Mouse (Mus musculus) neural tube, embryonic 11.5 days (tissue): ENCODE measurements around the gene Pxn. TPM values are rescaled to one million over a fixed set of nuclear protein-coding genes. Genes with fewer than 3 reads are reported as not detected.
A peak's percentile ranks its signal among the peaks of the same experiment; 100 is the strongest.
"Not testable (repeated sequence)": the region's sequence is repeated elsewhere in the genome, so short reads cannot be mapped to it uniquely, and the experiment has no call there.

Source experiments
- ATAC-seq: fragments of 200-750 bp; cut with Nextera tagmentation; 2 replicates; pipeline ENCODE4 v1.8.0; 2017; ENCODE audit warnings: moderate number of reproducible peaks, mild to moderate bottlenecking, moderate TSS enrichment, moderate library complexity; ENCODE audit not compliant: insufficient read depth, low FRiP score, low TSS enrichment
- DNase-seq: peaks from one replicate; pipeline ENCODE4 v3.0.0-alpha.2; 2015; ENCODE audit warnings: low spot score
- H3K27ac ChIP-seq: fragments of 300-500 bp; sonication (generic); 2 replicates; pipeline ENCODE4 v1.5.1; 2014; ENCODE audit warnings: low read depth, mild to moderate bottlenecking, low read length
- H3K27me3 ChIP-seq: fragments of 300-500 bp; sonication (generic); 2 replicates; pipeline ENCODE4 v1.6.1; 2014; ENCODE audit warnings: mild to moderate bottlenecking, low read length, mixed read lengths; ENCODE audit not compliant: control insufficient read depth, insufficient read depth
- H3K36me3 ChIP-seq: fragments of 300-500 bp; sonication (generic); 2 replicates; pipeline ENCODE4 v1.6.1; 2014; ENCODE audit warnings: mild to moderate bottlenecking, low read length, moderate library complexity, mixed read lengths; ENCODE audit not compliant: control insufficient read depth, insufficient read depth
- H3K4me1 ChIP-seq: fragments of 300-500 bp; sonication (generic); 2 replicates; pipeline ENCODE4 v1.6.1; 2014; ENCODE audit warnings: low read length, mixed read lengths; ENCODE audit not compliant: control insufficient read depth, insufficient read depth
- H3K4me2 ChIP-seq: fragments of 300-500 bp; sonication (generic); 2 replicates; pipeline ENCODE4 v1.6.1; 2014; ENCODE audit warnings: low read depth, mild to moderate bottlenecking, moderate library complexity
- H3K4me3 ChIP-seq: fragments of 300-500 bp; sonication (generic); 2 replicates; pipeline ENCODE4 v1.5.1; 2014; ENCODE audit warnings: low read depth, low read length
- H3K9ac ChIP-seq: fragments of 300-500 bp; sonication (generic); 2 replicates; pipeline ENCODE4 v1.6.1; 2014; ENCODE audit warnings: mild to moderate bottlenecking, low read length
- H3K9me3 ChIP-seq: fragments of 300-500 bp; sonication (generic); 2 replicates; pipeline ENCODE4 v1.6.1; 2016; ENCODE audit warnings: low read length; ENCODE audit not compliant: control insufficient read depth
- WGBS: fragments of 180-500 bp; shearing (Covaris S2); extraction: QIAGEN DNeasy Blood & Tissue Kit; methylation state at CpG from one replicate; pipeline ENCODE4 v1.1.7; 2014; 5-methylcytosine and 5-hydroxymethylcytosine counted together
- polyA plus RNA-seq: library from polyadenylated mRNA; unstranded; fragments of >200 nt; fragmentation: Nextera tagmentation; extraction: Ambion mirVana; gene quantifications from 2 replicates; pipeline ENCODE4 v1.2.1, GENCODE M21; 2014

Gene Pxn
- polyA plus RNA-seq, 1 experiment from 2014 or later, result 13.3 TPM

GRCm38 (mm10) chr5:115498307-115499240, 7.9 kb upstream of the Pxn start:
- DNase-seq (no peak), ATAC-seq (no peak)
- H3K9ac ChIP-seq, result no peak overlapping the region
- no peaks in the 10 kb centered on the region for H3K4me1 ChIP-seq
- H3K36me3 ChIP-seq, result no peaks in the 10 kb centered on the region
- no peaks in the 10 kb centered on the region for H3K9me3 ChIP-seq
- no peaks in the 10 kb centered on the region for H3K27me3 ChIP-seq
- WGBS, result 54% methylated on average over 9 of the region's 9 CpGs
- H3K27ac ChIP-seq, result no peak overlapping the region
- H3K4me3 ChIP-seq, result no peak overlapping the region
- H3K4me2 ChIP-seq, result no peak overlapping the region

GRCm38 (mm10) chr5:115500383-115500935, 6.0 kb upstream of the Pxn start:
- ATAC-seq (no peak), DNase-seq (no peak)
- WGBS, result 78% methylated on average over 12 of the region's 12 CpGs

GRCm38 (mm10) chr5:115503035-115503434, 3.4 kb upstream of the Pxn start:
- Histone ChIP-seq H3K4me2 (no peak overlapping the region), H3K36me3 (no peaks in the 10 kb centered on the region), H3K27me3 (no peaks in the 10 kb centered on the region), H3K9me3 (no peaks in the 10 kb centered on the region), H3K9ac (no peak overlapping the region), H3K4me1 (0 out of 2 replicates have a peak, but pooled peaks cover 3% of the 10 kb centered on the region), H3K27ac (no peak overlapping the region), H3K4me3 (no peak overlapping the region)
- ATAC-seq (no peak), DNase-seq (no peak)
- WGBS, result 70% methylated on average over 12 of the region's 12 CpGs

More at GRCm38 (mm10) chr5:115500383-115500935, 6.0 kb upstream of the Pxn start:
- Histone ChIP-seq H3K27ac (no peak overlapping the region), H3K9ac (no peak overlapping the region), H3K9me3 (no peaks in the 10 kb centered on the region), H3K4me1 (no peaks in the 10 kb centered on the region), H3K4me2 (no peak overlapping the region), H3K27me3 (no peaks in the 10 kb centered on the region), H3K36me3 (no peaks in the 10 kb centered on the region), H3K4me3 (no peak overlapping the region)

- H3K4me2 ChIP-seq, H3K9ac ChIP-seq, DNase-seq, ATAC-seq, H3K4me3 ChIP-seq, H3K27ac ChIP-seq, H3K36me3 ChIP-seq, H3K27me3 ChIP-seq, H3K9me3 ChIP-seq: not testable (repeated sequence)
- WGBS, result 74% methylated on average over 4 of the region's 4 CpGs
- H3K4me1 ChIP-seq, result peaks cover 17% of the 10 kb centered on the region
Observed at GRCm38 (mm10) chr5:115505617-115506016, 859 bp upstream of the Pxn start.

GRCm38 (mm10) chr5:115507267-115507980, 948 bp downstream of the Pxn start:
- H3K27me3 ChIP-seq, result no peaks in the 10 kb centered on the region
- no peak overlapping the region for H3K27ac ChIP-seq
- H3K4me3 ChIP-seq, result peak overlapping the region; percentile 88
- 38% methylated on average over 12 of the region's 12 CpGs for WGBS
- peak overlapping the region; percentile 86 for H3K4me2 ChIP-seq
- H3K4me1 ChIP-seq, result peaks cover 21% of the 10 kb centered on the region
- no peaks in the 10 kb centered on the region for H3K36me3 ChIP-seq
- H3K9ac ChIP-seq, result peak overlapping the region; percentile 82
- H3K9me3 ChIP-seq, result no peaks in the 10 kb centered on the region
- ATAC-seq (peak; percentile 7; the same call in 1 of the 2 replicates), DNase-seq (no peak)

- ATAC-seq (no peak), DNase-seq (no peak)
- Histone ChIP-seq H3K4me3 (peak overlapping the region; percentile 88), H3K4me2 (peak overlapping the region; percentile 86), H3K9ac (peak overlapping the region; percentile 12), H3K27me3 (no peaks in the 10 kb centered on the region), H3K27ac (no peak overlapping the region), H3K9me3 (no peaks in the 10 kb centered on the region), H3K4me1 (peaks cover 21% of the 10 kb centered on the region), H3K36me3 (no peaks in the 10 kb centered on the region)
- WGBS, result 60% methylated on average over 18 of the region's 18 CpGs
Observed at GRCm38 (mm10) chr5:115507981-115508858, 1.7 kb downstream of the Pxn start.

GRCm38 (mm10) chr5:115508859-115509147, 2.3 kb downstream of the Pxn start:
- H3K27ac ChIP-seq, result no peak overlapping the region
- no peak for DNase-seq
- H3K27me3 ChIP-seq, result no peaks in the 10 kb centered on the region
- H3K4me1 ChIP-seq, result peaks cover 21% of the 10 kb centered on the region
- peak overlapping the region; percentile 20 for H3K4me3 ChIP-seq
- no peak for ATAC-seq
- H3K36me3 ChIP-seq, result no peaks in the 10 kb centered on the region
- H3K9ac ChIP-seq, result peak overlapping the region; percentile 12
- H3K4me2 ChIP-seq, result peak overlapping the region; percentile 86
- WGBS, result 29% methylated on average over 10 of the region's 10 CpGs
- no peaks in the 10 kb centered on the region for H3K9me3 ChIP-seq

- no peaks in the 10 kb centered on the region for H3K9me3 ChIP-seq
- WGBS, result 53% methylated on average over 15 of the region's 15 CpGs
- H3K4me3 ChIP-seq, result no peak overlapping the region; the same call in 1 of the 2 replicates
- H3K27me3 ChIP-seq, result no peaks in the 10 kb centered on the region
- H3K36me3 ChIP-seq, result no peaks in the 10 kb centered on the region
- peak overlapping the region; percentile 12; the same call in 1 of the 2 replicates for H3K9ac ChIP-seq
- H3K4me2 ChIP-seq, result peak overlapping the region; percentile 86
- no peak for DNase-seq
- no peak for ATAC-seq
- peaks cover 21% of the 10 kb centered on the region for H3K4me1 ChIP-seq
- H3K27ac ChIP-seq, result 0 out of 2 replicates have a peak overlapping the region, but pooled peaks have one; percentile 27
Observed at GRCm38 (mm10) chr5:115509321-115509761, 2.9 kb downstream of the Pxn start.
